Mouse (Mus musculus) limb, embryonic 15.5 days (tissue): ENCODE data around the gene Rad51b. TPM values are rescaled to one million over a fixed set of nuclear protein-coding genes. Genes with fewer than 3 reads are reported as not detected.

Experiments used
- ATAC-seq: fragments of 200-750 bp; cut with Nextera tagmentation; 2 replicates; pipeline ENCODE4 v1.8.0; 2017; ENCODE audit warnings: low read depth, moderate TSS enrichment; ENCODE audit not compliant: insufficient number of reproducible peaks, low FRiP score, low TSS enrichment
- H3K27ac ChIP-seq: fragments of 300-500 bp; sonication (generic); 2 replicates; pipeline ENCODE4 v1.5.1; 2015; ENCODE audit warnings: moderate library complexity, mild to moderate bottlenecking, inconsistent platforms
- H3K27me3 ChIP-seq: fragments of 300-500 bp; sonication (generic); 2 replicates; pipeline ENCODE4 v1.6.1; 2015; ENCODE audit warnings: inconsistent platforms
- H3K36me3 ChIP-seq: fragments of 300-500 bp; sonication (generic); 2 replicates; pipeline ENCODE4 v1.6.1; 2015; ENCODE audit warnings: inconsistent platforms
- H3K4me1 ChIP-seq: fragments of 300-500 bp; sonication (generic); 2 replicates; pipeline ENCODE4 v1.6.1; 2015; ENCODE audit warnings: inconsistent platforms
- H3K4me2 ChIP-seq: fragments of 300-500 bp; sonication (generic); 2 replicates; pipeline ENCODE4 v1.6.1; 2015; ENCODE audit warnings: mild to moderate bottlenecking, inconsistent platforms
- H3K4me3 ChIP-seq: fragments of 300-500 bp; sonication (generic); 2 replicates; pipeline ENCODE4 v1.5.1; 2015; ENCODE audit warnings: mild to moderate bottlenecking, inconsistent platforms
- H3K9ac ChIP-seq: fragments of 300-500 bp; sonication (generic); 2 replicates; pipeline ENCODE4 v1.6.1; 2015; ENCODE audit warnings: inconsistent platforms
- H3K9me3 ChIP-seq: fragments of 300-500 bp; sonication (generic); 2 replicates; pipeline ENCODE4 v1.6.1; 2016; ENCODE audit warnings: inconsistent platforms
- WGBS: fragments of 180-500 bp; shearing (Covaris S2); methylation state at CpG from one replicate; pipeline ENCODE4 v1.1.7; 2015; 5-methylcytosine and 5-hydroxymethylcytosine counted together
- polyA plus RNA-seq: library from polyadenylated mRNA; unstranded; fragments of >200 nt; fragmentation: Nextera tagmentation; extraction: Ambion mirVana; gene quantifications from 2 replicates; pipeline ENCODE4 v1.2.1, GENCODE M21; 2015

Gene Rad51b
- polyA plus RNA-seq, 1 experiment from 2014 or later = 5.2 TPM

GRCm38 (mm10) chr12:79663893-79664574 is 367.0 kb downstream of the Rad51b start:
- Histone ChIP-seq H3K9ac (no peak overlapping the region), H3K4me2 (no peak overlapping the region), H3K9me3 (no peaks in the 10 kb centered on the region), H3K4me3 (no peak overlapping the region), H3K27me3 (no peaks in the 10 kb centered on the region), H3K4me1 (peaks cover 37% of the 10 kb centered on the region), H3K27ac (peak overlapping the region; percentile 86), H3K36me3 (no peaks in the 10 kb centered on the region)
- no peak for ATAC-seq
- 33% methylated on average over 7 of the region's 7 CpGs for WGBS

- Histone ChIP-seq H3K4me1 (peaks cover 42% of the 10 kb centered on the region), H3K4me3 (no peak overlapping the region), H3K27me3 (no peaks in the 10 kb centered on the region), H3K27ac (peak overlapping the region; percentile 87), H3K9ac (no peak overlapping the region), H3K4me2 (peak overlapping the region; percentile 24), H3K36me3 (no peaks in the 10 kb centered on the region), H3K9me3 (no peaks in the 10 kb centered on the region)
- ATAC-seq = peak; percentile 62; the same call in 1 of the 2 replicates
- WGBS = 26% methylated on average over 11 of the region's 11 CpGs
Observed at GRCm38 (mm10) chr12:79674846-79675439, 377.9 kb downstream of the Rad51b start.

GRCm38 (mm10) chr12:79675440-79676176 is 378.5 kb downstream of the Rad51b start:
- H3K36me3 ChIP-seq = no peaks in the 10 kb centered on the region
- peaks cover 49% of the 10 kb centered on the region for H3K4me1 ChIP-seq
- 16% methylated on average over 13 of the region's 13 CpGs for WGBS
- H3K4me3 ChIP-seq = no peak overlapping the region
- no peaks in the 10 kb centered on the region for H3K9me3 ChIP-seq
- peak overlapping the region; percentile 24 for H3K4me2 ChIP-seq
- no peak overlapping the region for H3K9ac ChIP-seq
- peak; percentile 80 for ATAC-seq
- H3K27me3 ChIP-seq = no peaks in the 10 kb centered on the region
- H3K27ac ChIP-seq = peak overlapping the region; percentile 87

- ATAC-seq = no peak
- WGBS = 61% methylated on average over 6 of the region's 6 CpGs
- Histone ChIP-seq H3K36me3 (no peaks in the 10 kb centered on the region), H3K27me3 (no peaks in the 10 kb centered on the region), H3K4me3 (no peak overlapping the region), H3K4me2 (no peak overlapping the region), H3K4me1 (peaks cover 51% of the 10 kb centered on the region), H3K9me3 (no peaks in the 10 kb centered on the region), H3K27ac (peak overlapping the region; percentile 87), H3K9ac (no peak overlapping the region)
Observed at GRCm38 (mm10) chr12:79676251-79676650, 379.2 kb downstream of the Rad51b start.

- H3K27ac ChIP-seq = peak overlapping the region; percentile 87
Observed at GRCm38 (mm10) chr12:79676896-79677295, 379.8 kb downstream of the Rad51b start.

GRCm38 (mm10) chr12:79679251-79679901 is 382.3 kb downstream of the Rad51b start:
- Histone ChIP-seq H3K27ac (peak overlapping the region; percentile 69), H3K4me1 (peaks cover 59% of the 10 kb centered on the region), H3K4me3 (no peak overlapping the region), H3K4me2 (no peak overlapping the region), H3K9me3 (no peaks in the 10 kb centered on the region), H3K9ac (no peak overlapping the region), H3K36me3 (no peaks in the 10 kb centered on the region), H3K27me3 (no peaks in the 10 kb centered on the region)
- no peak for ATAC-seq
- WGBS = 54% methylated on average over 11 of the region's 11 CpGs

More at GRCm38 (mm10) chr12:79676896-79677295, 379.8 kb downstream of the Rad51b start:
- H3K4me1 ChIP-seq = peaks cover 51% of the 10 kb centered on the region
- no peaks in the 10 kb centered on the region for H3K36me3 ChIP-seq
- H3K9ac ChIP-seq = no peak overlapping the region
- no peaks in the 10 kb centered on the region for H3K9me3 ChIP-seq
- no peaks in the 10 kb centered on the region for H3K27me3 ChIP-seq
- ATAC-seq = no peak
- 66% methylated on average over 5 of the region's 5 CpGs for WGBS
- H3K4me2 ChIP-seq = no peak overlapping the region
- H3K4me3 ChIP-seq = no peak overlapping the region

GRCm38 (mm10) chr12:79679941-79680697 is 383.0 kb downstream of the Rad51b start:
- 53% methylated on average over 9 of the region's 9 CpGs for WGBS
- H3K4me2 ChIP-seq = no peak overlapping the region
- no peak for ATAC-seq
- no peaks in the 10 kb centered on the region for H3K27me3 ChIP-seq
- H3K36me3 ChIP-seq = no peaks in the 10 kb centered on the region
- peak overlapping the region; percentile 69 for H3K27ac ChIP-seq
- no peak overlapping the region for H3K4me3 ChIP-seq
- H3K9me3 ChIP-seq = no peaks in the 10 kb centered on the region
- peaks cover 52% of the 10 kb centered on the region for H3K4me1 ChIP-seq
- H3K9ac ChIP-seq = no peak overlapping the region

GRCm38 (mm10) chr12:79680698-79681072 is 383.6 kb downstream of the Rad51b start:
- H3K9ac ChIP-seq = no peak overlapping the region
- ATAC-seq = no peak
- WGBS = 73% methylated on average over 3 of the region's 3 CpGs
- H3K4me3 ChIP-seq = no peak overlapping the region
- H3K36me3 ChIP-seq = no peaks in the 10 kb centered on the region
- peaks cover 47% of the 10 kb centered on the region for H3K4me1 ChIP-seq
- peak overlapping the region; percentile 69 for H3K27ac ChIP-seq
- no peaks in the 10 kb centered on the region for H3K9me3 ChIP-seq
- H3K27me3 ChIP-seq = no peaks in the 10 kb centered on the region
- no peak overlapping the region for H3K4me2 ChIP-seq

GRCm38 (mm10) chr12:79681571-79681970 is 384.5 kb downstream of the Rad51b start:
- Histone ChIP-seq H3K9me3 (no peaks in the 10 kb centered on the region), H3K9ac (no peak overlapping the region), H3K27me3 (no peaks in the 10 kb centered on the region), H3K4me2 (no peak overlapping the region), H3K27ac (no peak overlapping the region), H3K4me3 (no peak overlapping the region), H3K4me1 (peaks cover 40% of the 10 kb centered on the region), H3K36me3 (no peaks in the 10 kb centered on the region)
- 86% methylated on average over 6 of the region's 6 CpGs for WGBS
- no peak for ATAC-seq

GRCm38 (mm10) chr12:79683350-79683749 is 386.3 kb downstream of the Rad51b start:
- peaks cover 43% of the 10 kb centered on the region for H3K4me1 ChIP-seq
- WGBS = 33% methylated on average over 3 of the region's 3 CpGs
- H3K4me3 ChIP-seq = no peak overlapping the region
- H3K9me3 ChIP-seq = no peaks in the 10 kb centered on the region
- H3K27ac ChIP-seq = peak overlapping the region; percentile 79
- no peak overlapping the region for H3K9ac ChIP-seq
- no peak overlapping the region for H3K4me2 ChIP-seq
- no peak for ATAC-seq
- H3K27me3 ChIP-seq = no peaks in the 10 kb centered on the region
- H3K36me3 ChIP-seq = no peaks in the 10 kb centered on the region

- no peak for ATAC-seq
- H3K4me2 ChIP-seq = no peak overlapping the region
- no peak overlapping the region for H3K9ac ChIP-seq
- peaks cover 40% of the 10 kb centered on the region for H3K4me1 ChIP-seq
- H3K27me3 ChIP-seq = no peaks in the 10 kb centered on the region
- H3K27ac ChIP-seq = peak overlapping the region; percentile 79
- H3K36me3 ChIP-seq = no peaks in the 10 kb centered on the region
- 36% methylated on average over 4 of the region's 4 CpGs for WGBS
- H3K4me3 ChIP-seq = no peak overlapping the region
- H3K9me3 ChIP-seq = no peaks in the 10 kb centered on the region
Observed at GRCm38 (mm10) chr12:79683759-79684158, 386.7 kb downstream of the Rad51b start.
